Mouse (Mus musculus): ENCODE measurements at regions not wholly inside any gene's neighbourhood (a gene's known extent, or its start where the extent isn't known, plus 50 kb on each side); places are given as distances from the start of the nearest gene placed in this dataset.

GRCm38 (mm10) chr9:30754826-30755225 lies 167.4 kb downstream of the Adamts15 start:
- TF ChIP-seq POLR2A (IDR thresholded peaks at IDR 0.05; ENCODE audit: borderline replicate concordance, extremely low read depth, low read depth, low read length) = no peak
- TF ChIP-seq CTCF (IDR thresholded peaks at IDR 0.05; ENCODE audit: insufficient read depth, low read length) = no peak
